Comparison of ENCODE assay signal across 22 mouse cellular contexts in the genomic region with DNA sequence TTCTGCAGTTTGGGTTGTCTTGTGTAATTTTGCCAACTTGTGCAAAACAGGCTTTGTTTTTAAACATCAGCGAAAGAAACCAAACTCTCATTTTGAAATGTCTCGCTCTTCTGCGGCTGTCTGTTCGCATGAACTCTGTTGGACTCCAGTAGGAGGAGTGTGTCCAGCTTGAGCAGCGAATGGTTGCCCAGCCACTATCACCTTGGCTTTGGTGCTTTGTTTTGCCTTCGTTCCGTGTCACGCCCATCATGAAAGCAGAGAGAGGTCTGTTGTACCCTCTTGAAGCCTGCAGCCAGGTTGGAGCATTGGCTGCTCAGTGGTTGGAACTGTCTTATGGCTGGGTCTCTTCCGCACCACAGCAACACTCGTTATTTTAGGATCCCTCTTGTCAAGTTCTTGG. TPM values are rescaled to one million over a fixed set of nuclear protein-coding genes. Genes with fewer than 3 reads are reported as not detected.
DNase-seq lines count a peak whose midpoint lies in the region; ATAC-seq and TF ChIP-seq lines count a peak whose summit lies in the region.
"Had no signal": no experiment of that assay in that cellular context is flagged by ENCODE, and none has a peak within 500 bp of the region (broad histone marks: within the 10 kb centered on the region; RNA-seq: fewer than 3 reads in every experiment).

No protein-coding gene starts in this region.

- H3K4me1 ChIP-seq in forebrain, embryonic 10.5 days: peaks cover 34% of the 10 kb centered on the region
- H3K4me1 ChIP-seq in forebrain, embryonic 16.5 days (replicated peaks; ENCODE audit: control insufficient read depth, insufficient read depth, low read length): peaks cover 9% of the 10 kb centered on the region
- H3K4me1 ChIP-seq in heart, embryonic 10.5 days: peaks cover 26% of the 10 kb centered on the region
- H3K4me1 ChIP-seq in liver, adult 2 months (ENCODE audit: control insufficient read depth, insufficient read depth, low read length): peaks cover 20% of the 10 kb centered on the region
- peaks cover 12% of the 10 kb centered on the region for H3K4me1 ChIP-seq in embryonic facial prominence, embryonic 10.5 days
- H3K4me1 ChIP-seq: intestine, embryonic 15.5 days had no signal

- H3K4me3 ChIP-seq in forebrain, embryonic 10.5 days: no peak overlapping the region
- no peak overlapping the region for H3K4me3 ChIP-seq in forebrain, embryonic 16.5 days (replicated peaks; ENCODE audit: low read length)
- H3K4me3 ChIP-seq in heart, embryonic 10.5 days: no peak overlapping the region
- H3K4me3 ChIP-seq in liver, adult 2 months (ENCODE audit: insufficient read depth, low read depth, low read length): no peak overlapping the region
- no peak overlapping the region for H3K4me3 ChIP-seq in embryonic facial prominence, embryonic 10.5 days
- H3K4me3 ChIP-seq: embryonic facial prominence, embryonic 12.5 days; intestine, embryonic 15.5 days; limb, embryonic 12.5 days; liver, embryonic 12.5 days; midbrain, embryonic 13.5 days; neural tube, embryonic 15.5 days had no signal

- ATAC-seq in forebrain, embryonic 16.5 days: no peak; the same call in 1 of the 2 replicates

- H3K27ac ChIP-seq in forebrain, embryonic 10.5 days: peak overlapping the region; percentile 51
- H3K27ac ChIP-seq in forebrain, embryonic 16.5 days (ENCODE audit: low read length): no peak overlapping the region
- H3K27ac ChIP-seq in heart, embryonic 10.5 days: peak overlapping the region; percentile 42; the same call in 1 of the 2 replicates
- H3K27ac ChIP-seq in liver, adult 2 months (replicated peaks; ENCODE audit: insufficient read depth, low read depth, low read length): no peak overlapping the region
- peak overlapping the region; percentile 58 for H3K27ac ChIP-seq in embryonic facial prominence, embryonic 10.5 days (replicated peaks)
- H3K27ac ChIP-seq: embryonic facial prominence, embryonic 12.5 days; hindbrain, postnatal 0 days; intestine, embryonic 15.5 days; kidney, postnatal 0 days; limb, embryonic 12.5 days; liver, embryonic 12.5 days; midbrain, embryonic 13.5 days; neural tube, embryonic 15.5 days had no signal

- peaks cover 80% of the 10 kb centered on the region for H3K36me3 ChIP-seq in forebrain, embryonic 10.5 days (replicated peaks)
- peaks cover 7% of the 10 kb centered on the region; the same call in 1 of the 2 replicates for H3K36me3 ChIP-seq in forebrain, embryonic 16.5 days (ENCODE audit: control insufficient read depth, insufficient read depth)
- H3K36me3 ChIP-seq in heart, embryonic 10.5 days: peaks cover 56% of the 10 kb centered on the region
- H3K36me3 ChIP-seq in liver, adult 2 months (ENCODE audit: control insufficient read depth, insufficient read depth, low read length): peaks cover 25% of the 10 kb centered on the region
- peaks cover 81% of the 10 kb centered on the region for H3K36me3 ChIP-seq in embryonic facial prominence, embryonic 10.5 days (replicated peaks)

- DNase-seq in forebrain, embryonic 10.5 days (ENCODE audit: extremely low spot score, low spot score): no peak
- no peak for DNase-seq in heart, embryonic 10.5 days (ENCODE audit: low spot score)
- no peak for DNase-seq in heart, adult 8-10 months (ENCODE audit: low spot score)
- DNase-seq in liver, adult 2 months (ENCODE audit: extremely low read depth, low read depth, low spot score): peak; percentile 61
- DNase-seq in liver: no peak
- DNase-seq in embryonic facial prominence, embryonic 10.5 days (ENCODE audit: low spot score): no peak
- DNase-seq in left cerebral cortex, adult 8-10 months (ENCODE audit: low spot score in 2 of 2): no peak
- DNase-seq: layer of hippocampus, postnatal 36 days; thymus, adult 18-20 months had no signal

- no peaks in the 10 kb centered on the region for H3K9me3 ChIP-seq in forebrain, embryonic 10.5 days
- H3K9me3 ChIP-seq in forebrain, embryonic 16.5 days (ENCODE audit: control insufficient read depth, low read length): no peaks in the 10 kb centered on the region
- H3K9me3 ChIP-seq in heart, embryonic 10.5 days: no peaks in the 10 kb centered on the region
- H3K9me3 ChIP-seq in embryonic facial prominence, embryonic 10.5 days: no peaks in the 10 kb centered on the region
- H3K9me3 ChIP-seq: embryonic facial prominence, embryonic 12.5 days; intestine, embryonic 15.5 days; limb, embryonic 12.5 days; liver, embryonic 12.5 days; midbrain, embryonic 13.5 days; neural tube, embryonic 15.5 days had no signal

- H3K4me2 ChIP-seq in forebrain, embryonic 16.5 days (ENCODE audit: low read length): no peak overlapping the region
- H3K4me2 ChIP-seq: embryonic facial prominence, embryonic 12.5 days; intestine, embryonic 15.5 days; limb, embryonic 12.5 days; liver, embryonic 12.5 days; midbrain, embryonic 13.5 days; neural tube, embryonic 15.5 days had no signal

- no peak for TF ChIP-seq POLR2A in liver, adult 2 months (IDR thresholded peaks at IDR 0.05; ENCODE audit: extremely low read depth, insufficient read depth, low read length)

- no peak overlapping the region for H3K9ac ChIP-seq in forebrain, embryonic 16.5 days (replicated peaks; ENCODE audit: low read depth, low read length)
- H3K9ac ChIP-seq in liver, adult 2 months (ENCODE audit: low read depth, low read length): no peak overlapping the region
- H3K9ac ChIP-seq: embryonic facial prominence, embryonic 12.5 days; forebrain, postnatal 0 days; intestine, embryonic 15.5 days; limb, embryonic 12.5 days; liver, embryonic 12.5 days; liver, postnatal 0 days; midbrain, embryonic 13.5 days; neural tube, embryonic 15.5 days had no signal

- TF ChIP-seq CTCF in liver, adult 2 months (IDR thresholded peaks at IDR 0.05; ENCODE audit: low read depth, low read length): no peak

- no peaks in the 10 kb centered on the region for H3K27me3 ChIP-seq in forebrain, embryonic 10.5 days (ENCODE audit: poor library complexity, severe bottlenecking)
- no peaks in the 10 kb centered on the region for H3K27me3 ChIP-seq in forebrain, embryonic 16.5 days (replicated peaks; ENCODE audit: control insufficient read depth, insufficient read depth, low read length)
- no peaks in the 10 kb centered on the region for H3K27me3 ChIP-seq in heart, embryonic 10.5 days (ENCODE audit: insufficient read depth, poor library complexity, severe bottlenecking)
- no peaks in the 10 kb centered on the region for H3K27me3 ChIP-seq in liver, adult 2 months (ENCODE audit: control insufficient read depth, insufficient read depth, low read length)
- H3K27me3 ChIP-seq in embryonic facial prominence, embryonic 10.5 days (replicated peaks; ENCODE audit: low read depth, poor library complexity, severe bottlenecking): no peaks in the 10 kb centered on the region
- H3K27me3 ChIP-seq: CH12.LX; embryonic facial prominence, embryonic 12.5 days; intestine, embryonic 15.5 days; limb, embryonic 12.5 days; liver, embryonic 12.5 days; midbrain, embryonic 13.5 days; neural tube, embryonic 15.5 days; Patski had no signal

- WGBS in forebrain, embryonic 10.5 days: 90% methylated on average over 10 of the region's 10 CpGs
- WGBS in forebrain, embryonic 16.5 days: 86% methylated on average over 10 of the region's 10 CpGs
- WGBS in heart, embryonic 10.5 days: 90% methylated on average over 10 of the region's 10 CpGs
- 72% methylated on average over 10 of the region's 10 CpGs for WGBS in liver, adult 2 months
- WGBS in embryonic facial prominence, embryonic 10.5 days: 94% methylated on average over 10 of the region's 10 CpGs

- peaks cover 23% of the 10 kb centered on the region; the same call in 1 of the 2 replicates for H3K79me2 ChIP-seq in liver, adult 2 months (ENCODE audit: control insufficient read depth, insufficient read depth, low read length)

RNA-seq across cellular contexts. Expression of gene Jade1, which starts 43.7 kb away (rescaled TPM):
- 19.6 and 21.2 TPM in 2 replicates for polyA plus RNA-seq in forebrain, embryonic 10.5 days (2016; fragmentation: Nextera tagmentation; extraction: Ambion mirVana)
- polyA plus RNA-seq in forebrain, embryonic 16.5 days (2015; fragmentation: Nextera tagmentation; extraction: Ambion mirVana): 20.7 and 23.6 TPM in 2 replicates
- 13.1 and 17.8 TPM in 2 replicates for polyA plus RNA-seq in heart, embryonic 10.5 days (2016; fragmentation: Nextera tagmentation; extraction: Ambion mirVana)
- 10 to 100 TPM; 26.5 to 40.1 (median 28.9) TPM for total RNA-seq in heart, adult 8-10 months (2022)
- 29.0 and 37.4 TPM in 2 replicates for total RNA-seq in liver, adult 2 months (2014; rRNA removed)
- 15.0 and 20.3 TPM in 2 replicates for polyA plus RNA-seq in liver, adult 2 months (2012; rRNA removed)
- 15.5 and 18.8 TPM in 2 replicates for polyA plus RNA-seq in embryonic facial prominence, embryonic 10.5 days (2016; fragmentation: Nextera tagmentation; extraction: Ambion mirVana)
- total RNA-seq in left cerebral cortex, adult 8-10 months (2022): 10 to 100 TPM; 46.6 to 57.7 (median 50.1) TPM

Comparison
In these comparisons a context has a peak if more than half of its experiments do, and no peak if none do; other contexts are left out.
1. H3K27ac ChIP-seq: peak in forebrain, embryonic 10.5 days (single experiment), heart, embryonic 10.5 days (single experiment) and embryonic facial prominence, embryonic 10.5 days (single experiment); none in forebrain, embryonic 16.5 days (single experiment) and liver, adult 2 months (single experiment).